Mouse (Mus musculus): ENCODE measurements around the gene Slc35b2.

Slc35b2 gene

DNA sequence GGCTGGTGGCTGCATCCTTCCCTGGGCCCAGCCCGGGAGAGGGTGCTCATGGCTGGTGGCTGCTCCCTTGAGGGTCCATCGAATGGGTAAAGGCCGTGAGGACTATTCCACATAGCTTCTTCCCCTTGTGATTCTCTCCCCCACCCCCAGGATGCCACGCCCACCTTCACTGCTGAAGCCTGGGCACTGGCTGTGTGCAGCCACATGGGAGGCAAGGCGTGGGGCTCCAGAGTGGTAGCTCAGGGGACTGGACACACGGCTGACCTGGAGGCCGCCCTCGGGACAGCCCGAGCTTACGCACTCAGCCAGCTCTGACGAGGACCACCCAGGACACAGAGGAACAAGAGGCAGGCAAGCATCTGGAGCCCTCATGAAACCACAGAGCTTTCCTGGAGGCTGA is 43.5 kb upstream of the Slc35b2 start:
- Histone ChIP-seq H3K27me3 (ENCODE audit: insufficient read depth, low read length) (peaks cover 14% of the 10 kb centered on the region), H3K4me3 (replicated peaks; ENCODE audit: low read length) (no peak overlapping the region), H3K36me3 (ENCODE audit: insufficient read depth, low read length) (peaks cover 59% of the 10 kb centered on the region), H3K9me3 (ENCODE audit: low read length) (no peaks in the 10 kb centered on the region), H3K4me1 (replicated peaks; ENCODE audit: low read depth, low read length) (peaks cover 79% of the 10 kb centered on the region)
- TF ChIP-seq CTCF (conservative IDR thresholded peaks at IDR 0.05; ENCODE audit: low read length): no peak
- no peak for TF ChIP-seq POU5F1 (IDR thresholded peaks at IDR 0.05; ENCODE audit: borderline replicate concordance, low read length)

DNA sequence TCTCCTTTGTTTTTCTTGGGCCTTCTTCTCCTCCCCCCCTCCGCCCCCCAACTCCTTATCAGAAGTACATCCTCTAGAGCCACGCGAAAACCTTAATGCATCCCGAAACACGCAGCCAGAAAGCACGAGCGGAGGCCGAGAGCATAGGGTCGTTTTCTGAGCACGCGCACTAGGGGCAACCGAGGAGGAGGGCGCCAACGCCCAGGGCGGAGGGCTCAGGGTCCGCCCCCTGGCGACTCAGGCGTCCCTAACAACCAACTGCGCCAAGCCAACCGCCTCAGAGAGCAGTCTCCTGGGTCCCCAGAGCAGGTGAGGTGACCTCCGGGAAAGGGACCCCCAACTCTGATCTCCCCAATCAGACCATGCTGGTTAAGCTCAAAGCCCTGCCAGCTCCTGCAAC is 40.4 kb upstream of the Slc35b2 start, which contains the start of gene Tcte1:
Gene Tcte1, plus strand, starts transcription at position 172 of the 400 bp plus-strand sequence.
- Histone ChIP-seq H3K4me1 (replicated peaks; ENCODE audit: low read depth, low read length) (peaks cover 67% of the 10 kb centered on the region), H3K9me3 (ENCODE audit: low read length) (no peaks in the 10 kb centered on the region), H3K36me3 (ENCODE audit: insufficient read depth, low read length) (peaks cover 33% of the 10 kb centered on the region), H3K27me3 (ENCODE audit: insufficient read depth, low read length) (peaks cover 14% of the 10 kb centered on the region), H3K4me3 (replicated peaks; ENCODE audit: low read length) (peak within 1 kb of the TSS; percentile 77)
- TF ChIP-seq CTCF (conservative IDR thresholded peaks at IDR 0.05; ENCODE audit: low read length) (no peak), NANOG (IDR thresholded peaks at IDR 0.05; ENCODE audit: borderline replicate concordance, low read length) (no peak), POU5F1 (IDR thresholded peaks at IDR 0.05; ENCODE audit: borderline replicate concordance, low read length) (no peak)

- no peak overlapping the region for H3K4me3 ChIP-seq (replicated peaks; ENCODE audit: low read length)
- H3K9me3 ChIP-seq (ENCODE audit: low read length): no peaks in the 10 kb centered on the region
- peaks cover 16% of the 10 kb centered on the region for H3K36me3 ChIP-seq (ENCODE audit: insufficient read depth, low read length)
- peaks cover 21% of the 10 kb centered on the region for H3K27me3 ChIP-seq (ENCODE audit: insufficient read depth, low read length)
- TF ChIP-seq CTCF (conservative IDR thresholded peaks at IDR 0.05; ENCODE audit: low read length): no peak
- TF ChIP-seq POU5F1 (IDR thresholded peaks at IDR 0.05; ENCODE audit: borderline replicate concordance, low read length): no peak
- TF ChIP-seq NANOG (IDR thresholded peaks at IDR 0.05; ENCODE audit: borderline replicate concordance, low read length): no peak
- H3K4me1 ChIP-seq (replicated peaks; ENCODE audit: low read depth, low read length): peaks cover 58% of the 10 kb centered on the region
Measured at GRCm38 (mm10) chr17:45524961-45525360, 38.7 kb upstream of the Slc35b2 start.

GRCm38 (mm10) chr17:45526571-45526970 is 37.1 kb upstream of the Slc35b2 start:
- Histone ChIP-seq H3K36me3 (ENCODE audit: insufficient read depth, low read length) (peaks cover under 1% of the 10 kb centered on the region), H3K4me3 (replicated peaks; ENCODE audit: low read length) (peak overlapping the region; percentile 63), H3K9me3 (ENCODE audit: low read length) (no peaks in the 10 kb centered on the region), H3K27me3 (ENCODE audit: insufficient read depth, low read length) (peaks cover 29% of the 10 kb centered on the region), H3K4me1 (replicated peaks; ENCODE audit: low read depth, low read length) (peaks cover 60% of the 10 kb centered on the region)
- TF ChIP-seq POU5F1 (IDR thresholded peaks at IDR 0.05; ENCODE audit: borderline replicate concordance, low read length) (no peak), CTCF (conservative IDR thresholded peaks at IDR 0.05; ENCODE audit: low read length) (no peak), NANOG (IDR thresholded peaks at IDR 0.05; ENCODE audit: borderline replicate concordance, low read length) (no peak)

DNA sequence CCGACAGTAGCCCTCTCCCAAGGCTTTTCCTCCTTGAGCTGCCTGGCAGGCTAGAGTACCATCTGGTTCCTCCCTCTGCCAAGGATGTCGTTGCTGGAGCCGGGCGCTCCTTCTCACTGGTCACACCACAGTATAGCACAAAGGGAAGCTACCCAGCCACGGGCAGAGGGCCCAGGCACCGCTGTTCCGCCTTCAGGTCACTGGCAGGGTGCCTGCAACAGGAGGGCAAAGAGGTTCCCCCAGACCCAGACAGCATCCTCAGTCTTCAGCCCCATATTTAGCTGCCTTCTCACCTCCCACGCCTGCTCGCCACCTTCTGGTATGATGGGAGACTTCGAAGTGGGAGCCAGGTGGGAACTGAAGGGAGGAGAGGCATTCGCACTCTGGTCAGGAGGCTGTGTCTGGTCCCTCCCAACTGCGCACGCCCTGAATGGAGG is 33.3 kb upstream of the Slc35b2 start:
- Histone ChIP-seq H3K9me3 (ENCODE audit: low read length) (no peaks in the 10 kb centered on the region), H3K4me1 (replicated peaks; ENCODE audit: low read depth, low read length) (peaks cover 45% of the 10 kb centered on the region), H3K4me3 (replicated peaks; ENCODE audit: low read length) (peak overlapping the region; percentile 51), H3K27me3 (ENCODE audit: insufficient read depth, low read length) (peaks cover 52% of the 10 kb centered on the region), H3K36me3 (ENCODE audit: insufficient read depth, low read length) (no peaks in the 10 kb centered on the region)
- TF ChIP-seq CTCF (conservative IDR thresholded peaks at IDR 0.05; ENCODE audit: low read length) (no peak), POU5F1 (IDR thresholded peaks at IDR 0.05; ENCODE audit: borderline replicate concordance, low read length) (no peak), NANOG (IDR thresholded peaks at IDR 0.05; ENCODE audit: borderline replicate concordance, low read length) (no peak)

DNA sequence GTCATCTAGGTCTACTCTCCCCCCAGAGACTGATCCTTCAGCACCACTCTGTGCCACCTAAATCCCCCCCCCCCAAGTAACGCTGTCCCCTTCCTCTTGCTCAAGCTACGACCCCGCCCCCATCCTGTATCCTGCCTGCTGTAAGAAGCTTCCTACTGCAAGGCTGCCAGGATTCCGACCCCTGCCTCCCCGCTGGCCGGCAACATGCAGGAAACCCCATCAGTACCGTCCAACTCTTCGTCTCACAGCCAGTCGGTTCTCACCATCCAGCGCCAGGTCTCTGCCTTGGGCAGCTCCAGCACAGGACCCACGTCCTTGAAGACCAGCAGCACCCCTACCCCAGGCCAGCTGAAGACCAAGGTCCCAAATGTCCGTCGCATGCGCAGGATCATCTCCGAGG is 30.8 kb upstream of the Slc35b2 start:
- no peaks in the 10 kb centered on the region for H3K9me3 ChIP-seq (ENCODE audit: low read length)
- H3K4me1 ChIP-seq (replicated peaks; ENCODE audit: low read depth, low read length): peaks cover 35% of the 10 kb centered on the region
- no peak for TF ChIP-seq POU5F1 (IDR thresholded peaks at IDR 0.05; ENCODE audit: borderline replicate concordance, low read length)
- TF ChIP-seq NANOG (IDR thresholded peaks at IDR 0.05; ENCODE audit: borderline replicate concordance, low read length): no peak
- TF ChIP-seq CTCF (conservative IDR thresholded peaks at IDR 0.05; ENCODE audit: low read length): no peak
- peaks cover 74% of the 10 kb centered on the region for H3K27me3 ChIP-seq (ENCODE audit: insufficient read depth, low read length)
- H3K4me3 ChIP-seq (replicated peaks; ENCODE audit: low read length): no peak overlapping the region
- H3K36me3 ChIP-seq (ENCODE audit: insufficient read depth, low read length): no peaks in the 10 kb centered on the region

- H3K27me3 ChIP-seq (ENCODE audit: insufficient read depth, low read length): peaks cover 91% of the 10 kb centered on the region
- TF ChIP-seq NANOG (IDR thresholded peaks at IDR 0.05; ENCODE audit: borderline replicate concordance, low read length): no peak
- no peak overlapping the region for H3K4me3 ChIP-seq (replicated peaks; ENCODE audit: low read length)
- peaks cover 37% of the 10 kb centered on the region for H3K4me1 ChIP-seq (replicated peaks; ENCODE audit: low read depth, low read length)
- H3K9me3 ChIP-seq (ENCODE audit: low read length): no peaks in the 10 kb centered on the region
- no peaks in the 10 kb centered on the region for H3K36me3 ChIP-seq (ENCODE audit: insufficient read depth, low read length)
Measured at GRCm38 (mm10) chr17:45536264-45536663, 27.4 kb upstream of the Slc35b2 start.

DNA sequence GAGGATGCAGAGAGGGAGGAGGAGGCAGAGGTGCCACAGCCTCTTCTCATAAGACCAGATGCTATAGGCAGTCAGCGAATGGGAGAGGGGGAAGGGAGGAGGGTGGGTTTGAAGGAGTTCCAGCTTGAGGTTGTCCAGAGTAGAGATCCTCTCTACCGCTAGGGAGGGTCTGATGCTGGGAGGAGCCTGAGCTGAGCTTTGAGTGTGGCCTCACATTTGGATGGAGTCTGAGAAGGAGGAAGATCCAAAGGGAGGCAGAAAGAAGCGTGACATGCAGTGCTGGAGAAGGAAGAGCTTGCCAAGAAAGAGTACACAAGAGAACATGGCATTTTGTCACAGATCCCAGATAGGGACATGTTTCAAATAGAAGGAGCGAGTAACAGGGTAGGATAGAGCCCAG is 25.3 kb upstream of the Slc35b2 start:
- no peak overlapping the region for H3K4me3 ChIP-seq (replicated peaks; ENCODE audit: low read length)
- H3K27me3 ChIP-seq (ENCODE audit: insufficient read depth, low read length): peaks cover 90% of the 10 kb centered on the region
- H3K9me3 ChIP-seq (ENCODE audit: low read length): no peaks in the 10 kb centered on the region
- H3K36me3 ChIP-seq (ENCODE audit: insufficient read depth, low read length): no peaks in the 10 kb centered on the region
- TF ChIP-seq NANOG (IDR thresholded peaks at IDR 0.05; ENCODE audit: borderline replicate concordance, low read length) (no peak), POU5F1 (IDR thresholded peaks at IDR 0.05; ENCODE audit: borderline replicate concordance, low read length) (no peak), CTCF (conservative IDR thresholded peaks at IDR 0.05; ENCODE audit: low read length) (no peak)
- peaks cover 40% of the 10 kb centered on the region for H3K4me1 ChIP-seq (replicated peaks; ENCODE audit: low read depth, low read length)

DNA sequence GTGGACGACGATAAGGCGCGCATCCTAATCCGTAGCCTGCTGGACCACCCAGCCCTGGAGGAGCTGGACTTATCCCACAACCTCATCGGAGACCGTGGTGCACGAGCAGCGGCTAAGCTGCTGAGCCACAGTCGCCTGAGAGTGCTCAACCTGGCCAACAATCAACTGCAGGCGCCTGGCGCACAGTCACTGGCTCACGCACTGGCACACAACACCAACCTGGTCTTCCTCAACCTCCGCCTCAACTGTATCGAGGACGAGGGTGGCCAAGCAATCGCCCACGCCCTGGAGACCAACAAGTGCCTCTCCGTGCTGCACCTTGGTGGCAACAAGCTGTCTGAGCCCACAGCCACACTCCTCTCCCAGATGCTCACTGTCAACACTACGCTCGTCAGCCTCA is 24.0 kb upstream of the Slc35b2 start:
- Histone ChIP-seq H3K4me1 (replicated peaks; ENCODE audit: low read depth, low read length) (peaks cover 50% of the 10 kb centered on the region), H3K9me3 (ENCODE audit: low read length) (no peaks in the 10 kb centered on the region), H3K36me3 (ENCODE audit: insufficient read depth, low read length) (no peaks in the 10 kb centered on the region), H3K4me3 (replicated peaks; ENCODE audit: low read length) (peak overlapping the region; percentile 66), H3K27me3 (ENCODE audit: insufficient read depth, low read length) (peaks cover 89% of the 10 kb centered on the region)
- no peak for TF ChIP-seq POU5F1 (IDR thresholded peaks at IDR 0.05; ENCODE audit: borderline replicate concordance, low read length)
- no peak for TF ChIP-seq NANOG (IDR thresholded peaks at IDR 0.05; ENCODE audit: borderline replicate concordance, low read length)
- no peak for TF ChIP-seq CTCF (conservative IDR thresholded peaks at IDR 0.05; ENCODE audit: low read length)

Data from E14TG2a.4 (cell line).